Mouse (Mus musculus): ENCODE data around the gene Camk2g.

Gene Camk2g

GRCm38 (mm10) chr14:20806116-20806840 lies 12.4 kb upstream of the Camk2g start:
- no peak for DNase-seq

- DNase-seq, result peak; percentile 59
Measured at GRCm38 (mm10) chr14:20804964-20805672, 11.2 kb upstream of the Camk2g start.

GRCm38 (mm10) chr14:20804481-20804880 lies 10.6 kb upstream of the Camk2g start:
- no peak for DNase-seq

- DNase-seq, result peak; percentile 88
Measured at GRCm38 (mm10) chr14:20803606-20803938, 9.7 kb upstream of the Camk2g start.

GRCm38 (mm10) chr14:20802926-20803605 lies 9.2 kb upstream of the Camk2g start:
- DNase-seq, result no peak

GRCm38 (mm10) chr14:20798761-20799160 lies 4.9 kb upstream of the Camk2g start:
- peak; percentile 89 for DNase-seq

GRCm38 (mm10) chr14:20798300-20798699 lies 4.4 kb upstream of the Camk2g start:
- DNase-seq, result no peak

GRCm38 (mm10) chr14:20796643-20797042 lies 2.8 kb upstream of the Camk2g start:
- DNase-seq, result no peak

GRCm38 (mm10) chr14:20796170-20796569 lies 2.3 kb upstream of the Camk2g start:
- no peak for DNase-seq

- no peak for DNase-seq
Measured at GRCm38 (mm10) chr14:20795423-20796152, 1.7 kb upstream of the Camk2g start.

- DNase-seq, result no peak
Measured at GRCm38 (mm10) chr14:20794589-20794988, 701 bp upstream of the Camk2g start.

GRCm38 (mm10) chr14:20792922-20793757 lies 748 bp downstream of the Camk2g start:
- DNase-seq, result peak; percentile 73

- DNase-seq, result no peak
Measured at GRCm38 (mm10) chr14:20792243-20792921, 1.5 kb downstream of the Camk2g start.

- DNase-seq, result no peak
Measured at GRCm38 (mm10) chr14:20791511-20792242, 2.2 kb downstream of the Camk2g start.

- DNase-seq, result no peak
Measured at GRCm38 (mm10) chr14:20790996-20791395, 2.9 kb downstream of the Camk2g start.

GRCm38 (mm10) chr14:20790445-20790844 lies 3.4 kb downstream of the Camk2g start:
- no peak for DNase-seq

- DNase-seq, result no peak
Measured at GRCm38 (mm10) chr14:20789593-20789992, 4.3 kb downstream of the Camk2g start.

- no peak for DNase-seq
Measured at GRCm38 (mm10) chr14:20788151-20788550, 5.7 kb downstream of the Camk2g start.

GRCm38 (mm10) chr14:20786611-20787015 lies 7.3 kb downstream of the Camk2g start:
- no peak for DNase-seq

- no peak for DNase-seq
Measured at GRCm38 (mm10) chr14:20786020-20786419, 7.9 kb downstream of the Camk2g start.

GRCm38 (mm10) chr14:20785231-20785630 lies 8.7 kb downstream of the Camk2g start:
- no peak for DNase-seq
